Mouse (Mus musculus) cerebellum, adult 2 months (tissue): ENCODE data around the gene Traf3ip2.

Source experiments
- CTCF ChIP-seq: fragments of 200-500 bp; IDR thresholded peaks from 2 replicates; pipeline ENCODE4 v1.5.1; 2011; ENCODE audit warnings: low read depth, mild to moderate bottlenecking, control low read depth, low read length, moderate library complexity, borderline replicate concordance; ENCODE audit not compliant: insufficient read depth
- POLR2A ChIP-seq: fragments of 200-500 bp; IDR thresholded peaks from 2 replicates; pipeline ENCODE4 v1.6.1; 2011; ENCODE audit warnings: low read length, control low read depth, borderline replicate concordance; ENCODE audit not compliant: insufficient read depth

DNA sequence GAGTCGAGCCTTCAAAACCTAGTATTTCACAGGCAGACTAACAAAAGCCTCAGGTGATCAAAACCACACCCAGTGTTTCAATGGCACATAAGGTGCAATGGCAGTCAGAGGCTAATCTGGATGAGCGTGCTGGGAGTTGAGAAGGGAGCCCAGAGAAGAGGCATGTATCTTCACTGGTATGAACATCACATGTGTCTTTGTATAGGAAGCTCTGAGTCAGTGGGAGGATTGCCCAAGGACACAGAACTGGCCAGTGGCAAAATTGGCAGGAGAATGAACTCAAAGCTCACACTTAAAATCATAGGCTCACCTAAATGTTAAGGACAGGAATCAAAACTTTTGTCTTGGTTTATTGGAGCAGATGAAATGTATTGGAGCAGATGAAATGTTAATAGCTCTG, 70.7 kb downstream of the Traf3ip2 start:
- TF ChIP-seq POLR2A (no peak), CTCF (no peak)
